ENCODE assay signal across 35 mouse cellular contexts in genomic region chr2:6067341-6067740, GRCm38 (mm10).
"Had no signal": no experiment of that assay in that cellular context is flagged by ENCODE, and none has a peak within 500 bp of the region (broad histone marks: within the 10 kb centered on the region; RNA-seq: fewer than 3 reads in every experiment).

No protein-coding gene starts in this region.

- H3K36me3 ChIP-seq: heart, embryonic 10.5 days; heart, embryonic 12.5 days; heart, embryonic 13.5 days; heart, embryonic 15.5 days; hindbrain, embryonic 10.5 days; hindbrain, embryonic 12.5 days; hindbrain, embryonic 13.5 days; hindbrain, embryonic 15.5 days; intestine, embryonic 15.5 days; kidney, embryonic 15.5 days had no signal

- DNase-seq: heart, postnatal 10 days; heart, postnatal 14 days; heart, postnatal 36 days; heart, postnatal 4 days; kidney, adult 11 months; kidney, adult 18-20 months; kidney, adult 2 months; kidney, adult 8-10 months; kidney, adult 9 months; kidney, postnatal 10 days; kidney, postnatal 14 days; kidney, postnatal 25 days; kidney, postnatal 36 days; kidney, postnatal 4 days; layer of hippocampus, adult 9-11 months; layer of hippocampus, postnatal 36 days had no signal

- H3K4me1 ChIP-seq: hindbrain, embryonic 12.5 days; hindbrain, embryonic 13.5 days; hindbrain, embryonic 15.5 days had no signal

- H3K4me3 ChIP-seq: heart, embryonic 10.5 days; heart, embryonic 12.5 days; heart, embryonic 13.5 days; heart, embryonic 15.5 days; hindbrain, embryonic 10.5 days; hindbrain, embryonic 12.5 days; hindbrain, embryonic 13.5 days; hindbrain, embryonic 15.5 days; intestine, embryonic 15.5 days; kidney, embryonic 15.5 days; layer of hippocampus, adult 2 months had no signal

- H3K27ac ChIP-seq: heart, embryonic 10.5 days; heart, embryonic 13.5 days; heart, embryonic 15.5 days; hindbrain, embryonic 10.5 days; hindbrain, embryonic 12.5 days; hindbrain, embryonic 13.5 days; hindbrain, embryonic 14.5 days; hindbrain, embryonic 15.5 days; hindbrain, postnatal 0 days; intestine, embryonic 15.5 days; kidney, embryonic 15.5 days; kidney, postnatal 0 days; layer of hippocampus, adult 2 months had no signal

- H3K27me3 ChIP-seq: heart, embryonic 12.5 days; heart, embryonic 13.5 days; heart, embryonic 15.5 days; hindbrain, embryonic 12.5 days; hindbrain, embryonic 13.5 days; hindbrain, embryonic 15.5 days; intestine, embryonic 15.5 days; kidney, embryonic 15.5 days had no signal

- ATAC-seq: hindbrain, embryonic 16.5 days; hindbrain, postnatal 0 days; inflammation-experienced regulatory T-cells, adult 6 months; intestine, embryonic 15.5 days; intestine, embryonic 16.5 days; intestine, postnatal 0 days had no signal

- H3K4me2 ChIP-seq: heart, embryonic 11.5 days; heart, embryonic 12.5 days; heart, embryonic 13.5 days; heart, embryonic 15.5 days; hindbrain, embryonic 12.5 days; hindbrain, embryonic 13.5 days; hindbrain, embryonic 14.5 days; hindbrain, embryonic 15.5 days; intestine, embryonic 15.5 days; kidney, embryonic 15.5 days had no signal

- H3K9me3 ChIP-seq: heart, embryonic 15.5 days; hindbrain, embryonic 10.5 days; hindbrain, embryonic 12.5 days; hindbrain, embryonic 13.5 days; hindbrain, embryonic 15.5 days; intestine, embryonic 15.5 days had no signal

- H3K9ac ChIP-seq: heart, embryonic 12.5 days; heart, embryonic 13.5 days; heart, embryonic 15.5 days; hindbrain, embryonic 12.5 days; hindbrain, embryonic 13.5 days; hindbrain, embryonic 14.5 days; hindbrain, embryonic 15.5 days; intestine, embryonic 15.5 days; kidney, embryonic 15.5 days had no signal
